Mouse (Mus musculus) embryonic facial prominence, embryonic 14.5 days (tissue): ENCODE data around the gene Lipn. TPM values are rescaled to one million over a fixed set of nuclear protein-coding genes. Genes with fewer than 3 reads are reported as not detected.

ENCODE experiments used
- ATAC-seq: fragments of 200-750 bp; cut with Nextera tagmentation; 2 replicates; pipeline ENCODE4 v1.8.0; 2017; ENCODE audit warnings: low read depth, moderate number of reproducible peaks, moderate TSS enrichment
- DNase-seq: peaks from one replicate; pipeline ENCODE4 v3.0.0-alpha.2; 2015; ENCODE audit warnings: low spot score
- H3K27ac ChIP-seq: fragments of 300-500 bp; sonication (generic); replicated peaks from 2 replicates; pipeline ENCODE4 v1.5.1; 2014; ENCODE audit warnings: low read depth, mild to moderate bottlenecking, low read length, moderate library complexity
- H3K27me3 ChIP-seq: fragments of 300-500 bp; sonication (generic); replicated peaks from 2 replicates; pipeline ENCODE4 v1.6.1; 2014; ENCODE audit warnings: low read length; ENCODE audit not compliant: control insufficient read depth, insufficient read depth
- H3K36me3 ChIP-seq: fragments of 300-500 bp; sonication (generic); 2 replicates; pipeline ENCODE4 v1.6.1; 2014; ENCODE audit warnings: low read length, mixed read lengths; ENCODE audit not compliant: control insufficient read depth, insufficient read depth
- H3K4me1 ChIP-seq: fragments of 300-500 bp; sonication (generic); 2 replicates; pipeline ENCODE4 v1.6.1; 2014; ENCODE audit warnings: antibody characterized with exemption, low read length; ENCODE audit not compliant: control insufficient read depth, insufficient read depth
- H3K4me2 ChIP-seq: fragments of 300-500 bp; sonication (generic); 2 replicates; pipeline ENCODE4 v1.6.1; 2014; ENCODE audit warnings: low read depth, mild to moderate bottlenecking, low read length, moderate library complexity, mixed read lengths
- H3K4me3 ChIP-seq: fragments of 300-500 bp; sonication (generic); 2 replicates; pipeline ENCODE4 v1.5.1; 2014; ENCODE audit warnings: low read depth, mild to moderate bottlenecking, low read length
- H3K9ac ChIP-seq: fragments of 300-500 bp; sonication (generic); 2 replicates; pipeline ENCODE4 v1.6.1; 2014; ENCODE audit warnings: low read depth, mild to moderate bottlenecking, low read length, moderate library complexity, mixed read lengths
- H3K9me3 ChIP-seq: fragments of 300-500 bp; sonication (generic); 2 replicates; pipeline ENCODE4 v1.6.1; 2016; ENCODE audit warnings: low read length; ENCODE audit not compliant: control insufficient read depth
- WGBS: fragments of 180-500 bp; shearing (Covaris S2); extraction: QIAGEN DNeasy Blood & Tissue Kit; methylation state at CpG from one replicate; pipeline ENCODE4 v1.1.7; 2014; 5-methylcytosine and 5-hydroxymethylcytosine counted together
- polyA plus RNA-seq: library from polyadenylated mRNA; unstranded; fragments of >200 nt; fragmentation: Nextera tagmentation; extraction: Ambion mirVana; gene quantifications from 2 replicates; pipeline ENCODE4 v1.2.1, GENCODE M21; 2014

Gene Lipn
- polyA plus RNA-seq, 1 experiment from 2014 or later: not detected

GRCm38 (mm10) chr19:34064059-34064458 lies 3.1 kb upstream of the Lipn start:
- ATAC-seq: no peak
- Histone ChIP-seq H3K9me3 (no peaks in the 10 kb centered on the region), H3K9ac (no peak overlapping the region), H3K27me3 (no peaks in the 10 kb centered on the region), H3K27ac (no peak overlapping the region), H3K4me3 (no peak overlapping the region), H3K4me2 (no peak overlapping the region), H3K36me3 (no peaks in the 10 kb centered on the region), H3K4me1 (no peaks in the 10 kb centered on the region)
- DNase-seq: no peak
- WGBS: 85% methylated on average over 4 of the region's 4 CpGs

- Histone ChIP-seq H3K4me3 (no peak overlapping the region), H3K9ac (no peak overlapping the region), H3K4me1 (no peaks in the 10 kb centered on the region), H3K36me3 (no peaks in the 10 kb centered on the region), H3K4me2 (no peak overlapping the region), H3K9me3 (no peaks in the 10 kb centered on the region), H3K27ac (no peak overlapping the region), H3K27me3 (no peaks in the 10 kb centered on the region)
- ATAC-seq (no peak), DNase-seq (no peak)
Observed at GRCm38 (mm10) chr19:34074239-34074638, 7.1 kb downstream of the Lipn start.

- H3K4me1 ChIP-seq: no peaks in the 10 kb centered on the region
- no peak overlapping the region for H3K4me3 ChIP-seq
- H3K27me3 ChIP-seq: no peaks in the 10 kb centered on the region
- H3K9ac ChIP-seq: no peak overlapping the region
- no peaks in the 10 kb centered on the region for H3K36me3 ChIP-seq
- no peaks in the 10 kb centered on the region for H3K9me3 ChIP-seq
- ATAC-seq (no peak), DNase-seq (no peak)
- no peak overlapping the region for H3K4me2 ChIP-seq
- WGBS: 72% methylated on average over 2 of the region's 2 CpGs
- H3K27ac ChIP-seq: no peak overlapping the region
Observed at GRCm38 (mm10) chr19:34078130-34078529, 11.0 kb downstream of the Lipn start.

- DNase-seq (no peak), ATAC-seq (no peak)
- Histone ChIP-seq H3K4me2 (no peak overlapping the region), H3K27ac (no peak overlapping the region), H3K4me3 (no peak overlapping the region), H3K9ac (no peak overlapping the region), H3K36me3 (no peaks in the 10 kb centered on the region), H3K27me3 (no peaks in the 10 kb centered on the region), H3K9me3 (no peaks in the 10 kb centered on the region), H3K4me1 (no peaks in the 10 kb centered on the region)
- WGBS: 64% methylated on average over 3 of the region's 3 CpGs
Observed at GRCm38 (mm10) chr19:34089011-34089680, 22.0 kb downstream of the Lipn start.

GRCm38 (mm10) chr19:34095381-34095780 lies 28.2 kb downstream of the Lipn start:
- WGBS: 71% methylated on average over 5 of the region's 5 CpGs
- no peak for ATAC-seq
- no peaks in the 10 kb centered on the region for H3K4me1 ChIP-seq

GRCm38 (mm10) chr19:34096228-34096627 lies 29.1 kb downstream of the Lipn start:
- ATAC-seq: no peak
- no peak overlapping the region for H3K27ac ChIP-seq
- no peaks in the 10 kb centered on the region for H3K27me3 ChIP-seq
- no peaks in the 10 kb centered on the region for H3K36me3 ChIP-seq
- no peak for DNase-seq
- no peaks in the 10 kb centered on the region for H3K4me1 ChIP-seq
- H3K4me2 ChIP-seq: no peak overlapping the region
- no peak overlapping the region for H3K9ac ChIP-seq
- no peak overlapping the region for H3K4me3 ChIP-seq
- 51% methylated on average over 1 of the region's 1 CpGs for WGBS
- no peaks in the 10 kb centered on the region for H3K9me3 ChIP-seq

More at GRCm38 (mm10) chr19:34095381-34095780, 28.2 kb downstream of the Lipn start:
- Histone ChIP-seq H3K36me3 (no peaks in the 10 kb centered on the region), H3K9ac (no peak overlapping the region), H3K27ac (no peak overlapping the region), H3K9me3 (no peaks in the 10 kb centered on the region), H3K4me2 (no peak overlapping the region), H3K27me3 (no peaks in the 10 kb centered on the region), H3K4me3 (no peak overlapping the region)
- DNase-seq: no peak

GRCm38 (mm10) chr19:34100633-34101032 lies 33.5 kb downstream of the Lipn start, which contains the start of gene Lipm:
Gene Lipm, plus strand, starts transcription at chr19:34100933.
- Histone ChIP-seq H3K9ac (no peak within 1 kb of the TSS), H3K4me2 (no peak within 1 kb of the TSS), H3K27me3 (no peaks in the 10 kb centered on the region), H3K4me1 (no peaks in the 10 kb centered on the region), H3K36me3 (no peaks in the 10 kb centered on the region), H3K4me3 (no peak within 1 kb of the TSS), H3K27ac (no peak within 1 kb of the TSS), H3K9me3 (no peaks in the 10 kb centered on the region)
- no peak for ATAC-seq
- DNase-seq: no peak
- 73% methylated on average over 4 of the region's 4 CpGs for WGBS

- Histone ChIP-seq H3K27me3 (no peaks in the 10 kb centered on the region), H3K4me3 (no peak overlapping the region), H3K4me2 (no peak overlapping the region), H3K9ac (no peak overlapping the region), H3K27ac (no peak overlapping the region), H3K36me3 (no peaks in the 10 kb centered on the region), H3K4me1 (no peaks in the 10 kb centered on the region), H3K9me3 (no peaks in the 10 kb centered on the region)
- peak; percentile 68; the same call in 1 of the 2 replicates for ATAC-seq
- peak; percentile 81 for DNase-seq
- 73% methylated on average over 7 of the region's 7 CpGs for WGBS
Observed at GRCm38 (mm10) chr19:34101888-34102287, 34.7 kb downstream of the Lipn start.

GRCm38 (mm10) chr19:34104841-34105240 lies 37.7 kb downstream of the Lipn start:
- Histone ChIP-seq H3K27me3 (no peaks in the 10 kb centered on the region), H3K9ac (no peak overlapping the region), H3K27ac (no peak overlapping the region), H3K4me1 (no peaks in the 10 kb centered on the region), H3K36me3 (no peaks in the 10 kb centered on the region), H3K4me2 (no peak overlapping the region), H3K9me3 (no peaks in the 10 kb centered on the region), H3K4me3 (no peak overlapping the region)
- ATAC-seq (no peak), DNase-seq (no peak)
- WGBS: 84% methylated on average over 3 of the region's 3 CpGs
